Comparison of ENCODE assay signal across 7 mouse cellular contexts in genomic region chr12:3806271-3806684, GRCm38 (mm10). TPM values are rescaled to one million over a fixed set of nuclear protein-coding genes. Genes with fewer than 3 reads are reported as not detected.
A peak's percentile ranks its signal among the peaks of the same experiment; 100 is the strongest.
DNase-seq lines count a peak whose midpoint lies in the region; ATAC-seq and TF ChIP-seq lines count a peak whose summit lies in the region.

No protein-coding gene starts in this region.

- H3K4me2 ChIP-seq in hindbrain, embryonic 14.5 days (replicated peaks): peak overlapping the region; percentile 69
- peak overlapping the region; percentile 71 for H3K4me2 ChIP-seq in limb, embryonic 14.5 days (replicated peaks; ENCODE audit: low read depth, low read length, severe bottlenecking)
- peak overlapping the region; percentile 73 for H3K4me2 ChIP-seq in midbrain, embryonic 14.5 days (ENCODE audit: low read length)

- peaks cover 27% of the 10 kb centered on the region for H3K4me1 ChIP-seq in cerebellum, adult 2 months (ENCODE audit: control insufficient read depth, insufficient read depth, low read length)
- H3K4me1 ChIP-seq in hindbrain, embryonic 14.5 days (replicated peaks; ENCODE audit: control insufficient read depth, insufficient read depth, low read length): peaks cover 36% of the 10 kb centered on the region; the same call in 1 of the 2 replicates
- H3K4me1 ChIP-seq in limb, embryonic 14.5 days (ENCODE audit: control insufficient read depth, insufficient read depth, low read length): peaks cover 34% of the 10 kb centered on the region
- H3K4me1 ChIP-seq in midbrain, embryonic 14.5 days (ENCODE audit: control insufficient read depth, insufficient read depth, low read length): peaks cover 20% of the 10 kb centered on the region; the same call in 1 of the 2 replicates

- H3K36me3 ChIP-seq in hindbrain, embryonic 14.5 days (replicated peaks; ENCODE audit: control insufficient read depth, insufficient read depth): no peaks in the 10 kb centered on the region
- no peaks in the 10 kb centered on the region for H3K36me3 ChIP-seq in limb, embryonic 14.5 days (ENCODE audit: control insufficient read depth, insufficient read depth, low read length)
- H3K36me3 ChIP-seq in midbrain, embryonic 14.5 days (ENCODE audit: control insufficient read depth, insufficient read depth, low read length): no peaks in the 10 kb centered on the region

- peak overlapping the region; percentile 99 for H3K27ac ChIP-seq in cerebellum, adult 2 months (ENCODE audit: insufficient read depth, low read length)
- H3K27ac ChIP-seq in hindbrain, embryonic 14.5 days: peak overlapping the region; percentile 92
- H3K27ac ChIP-seq in limb, embryonic 14.5 days (replicated peaks; ENCODE audit: low read depth, low read length): peak overlapping the region; percentile 95
- peak overlapping the region; percentile 90 for H3K27ac ChIP-seq in midbrain, embryonic 14.5 days (replicated peaks; ENCODE audit: low read depth, low read length)

- peak; percentile 77 for ATAC-seq in hindbrain, embryonic 14.5 days (ENCODE audit: low FRiP score)
- peak; percentile 73 for ATAC-seq in limb, embryonic 14.5 days (ENCODE audit: low FRiP score, low read depth)
- ATAC-seq in midbrain, embryonic 14.5 days (ENCODE audit: low FRiP score, low TSS enrichment): peak; percentile 77

- H3K9ac ChIP-seq in hindbrain, embryonic 14.5 days: peak overlapping the region; percentile 88
- H3K9ac ChIP-seq in limb, embryonic 14.5 days (ENCODE audit: low read depth, low read length, severe bottlenecking): peak overlapping the region; percentile 96
- peak overlapping the region; percentile 89 for H3K9ac ChIP-seq in midbrain, embryonic 14.5 days (replicated peaks; ENCODE audit: low read length)

- under 1% methylated on average over 30 of the region's 41 CpGs for WGBS in cerebellum, adult 2 months
- WGBS in hindbrain, embryonic 14.5 days: under 1% methylated on average over 31 of the region's 41 CpGs
- 5% methylated on average over 27 of the region's 41 CpGs for WGBS in limb, embryonic 14.5 days
- under 1% methylated on average over 41 of the region's 41 CpGs for WGBS in midbrain, embryonic 14.5 days

- no peaks in the 10 kb centered on the region for H3K9me3 ChIP-seq in hindbrain, embryonic 14.5 days (ENCODE audit: control insufficient read depth, low read length)
- no peaks in the 10 kb centered on the region for H3K9me3 ChIP-seq in limb, embryonic 14.5 days (ENCODE audit: control insufficient read depth, low read length)
- H3K9me3 ChIP-seq in midbrain, embryonic 14.5 days (ENCODE audit: control insufficient read depth, low read length): no peaks in the 10 kb centered on the region

- TF ChIP-seq POLR2A in cerebellum, adult 2 months (IDR thresholded peaks at IDR 0.05; ENCODE audit: borderline replicate concordance, insufficient read depth, low read length): no peak; the same call in 1 of the 2 replicates
- TF ChIP-seq POLR2A in limb, embryonic 14.5 days (IDR thresholded peaks at IDR 0.05; ENCODE audit: borderline replicate concordance, extremely low read depth, insufficient read depth, insufficient read length): no peak

- peak; percentile 60 for TF ChIP-seq CTCF in cerebellum, adult 2 months (IDR thresholded peaks at IDR 0.05; ENCODE audit: borderline replicate concordance, insufficient read depth, low read depth, low read length)

- peak overlapping the region; percentile 79 for H3K4me3 ChIP-seq in cerebellum, adult 2 months (replicated peaks; ENCODE audit: insufficient read depth, low read depth, low read length)
- peak overlapping the region; percentile 84 for H3K4me3 ChIP-seq in hindbrain, embryonic 14.5 days (replicated peaks; ENCODE audit: low read length)
- peak overlapping the region; percentile 64 for H3K4me3 ChIP-seq in limb, embryonic 14.5 days (replicated peaks; ENCODE audit: low read length)
- H3K4me3 ChIP-seq in midbrain, embryonic 14.5 days (replicated peaks; ENCODE audit: low read depth, low read length): peak overlapping the region; percentile 73

- H3K27me3 ChIP-seq in cerebellum, adult 2 months (ENCODE audit: control insufficient read depth, insufficient read depth, low read length): no peaks in the 10 kb centered on the region
- H3K27me3 ChIP-seq in hindbrain, embryonic 14.5 days (ENCODE audit: control insufficient read depth, insufficient read depth, low read length): no peaks in the 10 kb centered on the region
- no peaks in the 10 kb centered on the region for H3K27me3 ChIP-seq in limb, embryonic 14.5 days (ENCODE audit: control insufficient read depth, insufficient read depth, low read length)
- no peaks in the 10 kb centered on the region for H3K27me3 ChIP-seq in midbrain, embryonic 14.5 days (ENCODE audit: control insufficient read depth, insufficient read depth, low read length)

- peak; percentile 77 for DNase-seq in T-cell, adult 2 months (ENCODE audit: low spot score)
- DNase-seq in cerebellum, adult 2 months: peak; percentile 79 to 83
- peak; percentile 88 for DNase-seq in gastrocnemius, adult 18-20 months (ENCODE audit: low spot score)
- DNase-seq in hindbrain, embryonic 14.5 days (ENCODE audit: low spot score): peak; percentile 78
- DNase-seq in limb, embryonic 14.5 days (ENCODE audit: low spot score): peak; percentile 72
- DNase-seq in midbrain, embryonic 14.5 days: peak; percentile 88
- peak; percentile 74 to 82 for DNase-seq in spleen, adult 18-20 months

RNA-seq across cellular contexts. Expression of gene Dnmt3a, which starts 0.5 kb away (rescaled TPM):
- 43.2 and 47.6 TPM in 2 replicates for polyA plus RNA-seq in cerebellum, adult 2 months (2012; rRNA removed)
- total RNA-seq in gastrocnemius, adult 18-20 months (2021): 10 to 100 TPM; 54.6 to 62.0 TPM
- polyA plus RNA-seq in hindbrain, embryonic 14.5 days (2014; fragmentation: Nextera tagmentation; extraction: Ambion mirVana): 61.9 and 62.1 TPM in 2 replicates
- 48.7 and 53.1 TPM in 2 replicates for polyA plus RNA-seq in limb, embryonic 14.5 days (2012; rRNA removed)
- 74.5 and 84.4 TPM in 2 replicates for polyA plus RNA-seq in limb, embryonic 14.5 days (2014; fragmentation: Nextera tagmentation; extraction: Ambion mirVana)
- 53.9 and 65.3 TPM in 2 replicates for polyA plus RNA-seq in midbrain, embryonic 14.5 days (2014; fragmentation: Nextera tagmentation; extraction: Ambion mirVana)

Comparison
In these comparisons a context has a peak if more than half of its experiments do, and no peak if none do; other contexts are left out.
1. Peak in every context shown above with its lines: DNase-seq, ATAC-seq, H3K4me3 ChIP-seq and H3K27ac ChIP-seq.